Comparison of ENCODE assay signal across 8 mouse cellular contexts in the genomic region with DNA sequence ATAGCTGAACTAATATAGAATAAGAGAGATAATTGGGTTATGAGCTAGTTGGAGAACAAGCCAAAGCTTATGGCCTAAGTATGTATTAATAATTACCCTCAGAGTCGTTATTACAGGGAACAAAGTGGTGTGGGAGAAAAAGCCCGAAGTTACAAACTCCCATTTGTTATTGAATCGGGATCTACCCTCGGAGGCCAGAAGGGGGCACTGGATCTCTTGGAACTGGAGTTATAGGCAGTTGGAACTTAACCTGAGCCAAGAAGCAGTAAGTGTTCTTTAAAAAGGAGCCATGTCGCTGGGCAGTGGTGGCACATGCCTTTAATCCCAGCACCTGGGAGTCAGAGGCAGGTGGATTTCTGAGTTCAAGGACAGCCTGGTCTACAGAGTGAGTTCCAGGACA. TPM values are rescaled to one million over a fixed set of nuclear protein-coding genes. Genes with fewer than 3 reads are reported as not detected.
DNase-seq lines count a peak whose midpoint lies in the region; ATAC-seq and TF ChIP-seq lines count a peak whose summit lies in the region.

No protein-coding gene starts in this region.

- H3K27ac ChIP-seq in hindbrain, embryonic 10.5 days, result no peak overlapping the region
- H3K27ac ChIP-seq in hindbrain, embryonic 16.5 days (ENCODE audit: low read depth, low read length), result no peak overlapping the region
- H3K27ac ChIP-seq in cortical plate, adult 2 months (ENCODE audit: insufficient read depth, low read length), result no peak overlapping the region

- no peaks in the 10 kb centered on the region for H3K36me3 ChIP-seq in hindbrain, embryonic 10.5 days
- no peaks in the 10 kb centered on the region for H3K36me3 ChIP-seq in hindbrain, embryonic 16.5 days (ENCODE audit: control insufficient read depth, insufficient read depth, low read length)
- no peaks in the 10 kb centered on the region for H3K36me3 ChIP-seq in myocyte (ENCODE audit: control insufficient read depth, insufficient read depth)

- no peaks in the 10 kb centered on the region for H3K79me2 ChIP-seq in myocyte (ENCODE audit: control insufficient read depth, insufficient read depth)

- no peak overlapping the region for H3K4me3 ChIP-seq in hindbrain, embryonic 10.5 days
- no peak overlapping the region for H3K4me3 ChIP-seq in hindbrain, embryonic 16.5 days (ENCODE audit: low read length)
- H3K4me3 ChIP-seq in cortical plate, adult 2 months (ENCODE audit: insufficient read depth, low read length), result no peak overlapping the region
- no peak overlapping the region for H3K4me3 ChIP-seq in myocyte

- DNase-seq in hindbrain, embryonic 10.5 days (ENCODE audit: low spot score), result peak; percentile 47
- peak; percentile 88 for DNase-seq in 416B (ENCODE audit: low read depth)
- peak; percentile 74 for DNase-seq in NIH3T3 (ENCODE audit: low read depth)
- DNase-seq in large intestine, adult 2 months (ENCODE audit: low read depth, low spot score), result peak; percentile 8
- no peak for DNase-seq in spleen, postnatal 36 days (ENCODE audit: low spot score in 2 of 2)

- no peak overlapping the region for H3K9ac ChIP-seq in hindbrain, embryonic 16.5 days (ENCODE audit: low read depth, low read length)

- peak; percentile 60 for TF ChIP-seq CTCF in cortical plate, adult 2 months (IDR thresholded peaks at IDR 0.05; ENCODE audit: extremely low read depth, insufficient read depth, low read length)

- ATAC-seq in hindbrain, embryonic 16.5 days, result no peak

- no peaks in the 10 kb centered on the region for H3K9me3 ChIP-seq in hindbrain, embryonic 10.5 days
- H3K9me3 ChIP-seq in hindbrain, embryonic 16.5 days (ENCODE audit: control insufficient read depth, low read length), result no peaks in the 10 kb centered on the region

- H3K4me2 ChIP-seq in hindbrain, embryonic 16.5 days (ENCODE audit: low read length), result no peak overlapping the region
- peak overlapping the region; percentile 67 for H3K4me2 ChIP-seq in myocyte (ENCODE audit: low read depth)

- H3ac ChIP-seq in myocyte (ENCODE audit: control insufficient read depth, insufficient read length), result no peak overlapping the region

- H3K4me1 ChIP-seq in hindbrain, embryonic 10.5 days (replicated peaks), result peaks cover 16% of the 10 kb centered on the region
- H3K4me1 ChIP-seq in hindbrain, embryonic 16.5 days (ENCODE audit: control insufficient read depth, insufficient read depth, low read depth, low read length), result peaks cover 9% of the 10 kb centered on the region; the same call in 1 of the 2 replicates
- H3K4me1 ChIP-seq in cortical plate, adult 2 months (ENCODE audit: control insufficient read depth, insufficient read depth, low read length), result no peaks in the 10 kb centered on the region

- peaks cover 52% of the 10 kb centered on the region for H3K27me3 ChIP-seq in hindbrain, embryonic 10.5 days (ENCODE audit: insufficient read depth, poor library complexity, severe bottlenecking)
- peaks cover 25% of the 10 kb centered on the region for H3K27me3 ChIP-seq in hindbrain, embryonic 16.5 days (replicated peaks; ENCODE audit: control insufficient read depth, insufficient read depth, low read length)
- H3K27me3 ChIP-seq in myocyte (ENCODE audit: control insufficient read depth, insufficient read depth, insufficient read length), result peaks cover 15% of the 10 kb centered on the region

- WGBS in hindbrain, embryonic 10.5 days, result 24% methylated on average over 5 of the region's 5 CpGs
- 27% methylated on average over 5 of the region's 5 CpGs for WGBS in hindbrain, embryonic 16.5 days
- WGBS in large intestine, adult 2 months, result 14% methylated on average over 5 of the region's 5 CpGs

- no peak for TF ChIP-seq POLR2A in cortical plate, adult 2 months (IDR thresholded peaks at IDR 0.05; ENCODE audit: extremely low read depth, insufficient read depth, low read length)
- no peak for TF ChIP-seq POLR2A in myocyte (IDR thresholded peaks at IDR 0.05; ENCODE audit: insufficient read length, low read depth)

TF ChIP-seq in myocyte, 11 proteins besides CTCF, POLR2A, EP300 and RAD21:
- TF ChIP-seq TCF3 (IDR thresholded peaks at IDR 0.05; ENCODE audit: insufficient read length, low read depth) (no peak), MYOD1 (IDR thresholded peaks at IDR 0.05; ENCODE audit: control insufficient read depth in 1 of 3, insufficient read length in 2 of 3, low read depth in 2 of 3) (no peak), CEBPB (IDR thresholded peaks at IDR 0.05; ENCODE audit: insufficient read depth, poor library complexity, severe bottlenecking) (no peak), TCF12 (IDR thresholded peaks at IDR 0.05; ENCODE audit: insufficient read depth, poor library complexity, severe bottlenecking) (no peak), SRF (IDR thresholded peaks at IDR 0.05; ENCODE audit: control insufficient read depth, insufficient read length, low read depth) (no peak), MYOG (IDR thresholded peaks at IDR 0.05; ENCODE audit: control insufficient read depth in 1 of 3, insufficient read depth in 1 of 3, insufficient read length in 2 of 3, low read depth in 2 of 3) (no peak), USF1 (IDR thresholded peaks at IDR 0.05; ENCODE audit: low read depth) (no peak), REST (IDR thresholded peaks at IDR 0.05; ENCODE audit: insufficient read depth, insufficient read length) (no peak), POLR2AphosphoS2 (IDR thresholded peaks at IDR 0.05; ENCODE audit: insufficient read length, low read depth) (no peak), MAX (IDR thresholded peaks at IDR 0.05; ENCODE audit: low read depth) (no peak)

RNA-seq across cellular contexts. Expression of gene Flt3, which starts 2.2 kb away (rescaled TPM):
- polyA plus RNA-seq in hindbrain, embryonic 10.5 days (2016; fragmentation: Nextera tagmentation; extraction: Ambion mirVana), result not detected in 2 replicates
- polyA plus RNA-seq in hindbrain, embryonic 16.5 days (2015; fragmentation: Nextera tagmentation; extraction: Ambion mirVana), result 1.8 and 2.3 TPM in 2 replicates
- 6.9 and 8.8 TPM in 2 replicates for polyA plus RNA-seq in cortical plate, adult 2 months (2012; rRNA removed)
- 0.84 and 1.3 TPM in 2 replicates for polyA plus RNA-seq in large intestine, adult 2 months (2012; rRNA removed)
- polyA plus RNA-seq in myocyte (2012; fragmentation: generic; extraction: Trizol), result 0.01 TPM

RNA-seq across cellular contexts. Expression of gene Pan3, which starts 27.5 kb away (rescaled TPM):
- 47.7 and 50.3 TPM in 2 replicates for polyA plus RNA-seq in hindbrain, embryonic 10.5 days (2016; fragmentation: Nextera tagmentation; extraction: Ambion mirVana)
- polyA plus RNA-seq in hindbrain, embryonic 16.5 days (2015; fragmentation: Nextera tagmentation; extraction: Ambion mirVana), result 36.4 and 52.7 TPM in 2 replicates
- polyA plus RNA-seq in cortical plate, adult 2 months (2012; rRNA removed), result 51.2 and 52.9 TPM in 2 replicates
- polyA plus RNA-seq in large intestine, adult 2 months (2012; rRNA removed), result 25.1 and 30.2 TPM in 2 replicates
- 10.9 TPM for polyA plus RNA-seq in myocyte (2012; fragmentation: generic; extraction: Trizol)

Comparison
In these comparisons a context has a peak if more than half of its experiments do, and no peak if none do; other contexts are left out.
1. DNase-seq: peak in hindbrain, embryonic 10.5 days (single experiment), 416B (single experiment), NIH3T3 (single experiment) and large intestine, adult 2 months (single experiment); none in spleen, postnatal 36 days (0 of 2).